Mouse (Mus musculus): ENCODE results near the gene Sycp2l.

Gene Sycp2l

GRCm38 (mm10) chr13:41113940-41114339 lies at the start of gene Sycp2l:
TSS of gene Sycp2l (plus strand) at chr13:41114307.
- no peak for DNase-seq (ENCODE audit: low spot score in 2 of 2)

DNA sequence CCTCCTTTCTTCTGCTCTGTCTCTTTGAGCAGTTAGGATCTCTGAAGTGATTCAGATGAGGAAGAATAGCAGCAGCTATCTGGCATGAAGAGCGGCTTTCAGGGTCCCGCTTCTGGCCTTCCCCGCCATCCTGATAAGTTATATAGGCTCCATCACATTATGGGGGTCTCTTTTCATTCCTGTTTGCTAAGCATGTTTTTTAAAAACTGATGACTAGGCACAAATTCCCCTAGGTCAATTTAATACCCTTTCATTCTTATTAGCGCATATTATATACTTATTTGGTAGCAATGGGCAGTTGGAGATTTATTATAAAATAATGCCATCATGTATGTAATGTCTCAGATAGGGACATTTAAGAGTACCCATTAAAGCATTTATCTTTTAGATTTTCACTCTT lies 46.5 kb upstream of the Sycp2l start:
- DNase-seq (ENCODE audit: low spot score in 2 of 2): no peak

DNA sequence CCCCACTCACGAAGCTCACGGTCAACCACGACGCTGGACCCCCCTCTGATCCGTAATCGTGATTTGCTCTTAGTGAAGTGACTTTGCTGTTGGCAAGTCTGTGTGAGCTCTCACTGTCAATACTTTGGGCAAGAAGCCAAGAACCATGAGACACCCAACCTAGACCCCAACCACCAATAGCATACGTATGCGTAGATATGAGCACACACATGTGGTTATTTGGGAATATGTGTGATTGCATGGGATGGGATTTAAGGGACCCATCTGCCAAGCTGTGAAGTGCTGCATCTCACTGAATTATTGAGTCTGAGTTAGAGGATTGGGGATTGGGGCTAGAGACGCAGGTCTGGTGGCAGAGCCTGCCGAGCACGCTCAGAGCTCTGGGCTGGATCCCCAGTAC lies 42.5 kb upstream of the Sycp2l start:
- DNase-seq (ENCODE audit: low spot score in 2 of 2): no peak

- no peak for DNase-seq (ENCODE audit: low spot score in 2 of 2)
These were observed 40.3 kb upstream of the Sycp2l start for GRCm38 (mm10) chr13:41073819-41074218.

- DNase-seq (ENCODE audit: low spot score in 2 of 2): no peak
These were observed 36.2 kb upstream of the Sycp2l start for GRCm38 (mm10) chr13:41077921-41078320.

DNA sequence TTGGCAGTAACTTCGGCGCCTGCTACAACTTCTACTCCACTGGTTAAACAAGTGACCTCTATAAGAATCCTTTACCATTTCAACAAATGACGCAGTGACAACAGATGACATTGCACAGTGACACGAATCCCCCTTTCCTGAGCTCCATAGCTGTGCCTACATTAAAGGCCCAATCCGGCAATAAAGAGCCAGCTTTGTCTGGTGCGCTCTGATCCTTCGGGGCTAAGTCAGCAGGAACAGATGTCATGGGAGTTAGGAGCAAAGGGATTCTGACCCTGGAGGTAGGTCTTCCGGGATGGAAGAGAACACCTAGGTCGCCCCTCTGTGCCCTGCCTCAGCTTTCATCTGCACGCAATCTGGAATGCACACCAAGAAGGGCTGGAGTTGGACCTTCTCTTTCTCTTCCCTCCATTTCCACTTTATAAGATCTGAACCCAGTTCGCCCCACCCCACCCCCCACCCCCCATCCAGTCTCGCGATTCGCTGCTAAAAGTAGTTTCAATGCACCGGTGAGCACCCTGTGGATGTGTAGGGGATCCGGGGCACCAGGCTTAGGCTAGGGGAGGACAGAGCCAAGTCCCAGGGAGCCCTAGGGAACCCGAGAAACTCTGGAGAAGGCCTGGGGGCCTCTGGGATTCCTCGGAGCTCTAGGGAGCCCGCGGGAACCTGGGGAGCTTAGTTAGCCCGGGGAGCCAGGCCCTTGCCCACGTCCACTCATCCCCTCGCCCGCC lies 35.3 kb upstream of the Sycp2l start:
- no peak for DNase-seq (ENCODE audit: low spot score in 2 of 2)

GRCm38 (mm10) chr13:41079421-41079780 lies 34.7 kb upstream of the Sycp2l start, which contains the start of gene Mak:
TSS of gene Mak (minus strand) at chr13:41079706.
- peak in 1 of 2 experiments; percentile 59 for DNase-seq (ENCODE audit: low spot score in 2 of 2)

GRCm38 (mm10) chr13:41079859-41080258 lies 34.2 kb upstream of the Sycp2l start:
- no peak for DNase-seq (ENCODE audit: low spot score in 2 of 2)

GRCm38 (mm10) chr13:41080700-41081099 lies 33.4 kb upstream of the Sycp2l start:
- DNase-seq (ENCODE audit: low spot score in 2 of 2): no peak

DNA sequence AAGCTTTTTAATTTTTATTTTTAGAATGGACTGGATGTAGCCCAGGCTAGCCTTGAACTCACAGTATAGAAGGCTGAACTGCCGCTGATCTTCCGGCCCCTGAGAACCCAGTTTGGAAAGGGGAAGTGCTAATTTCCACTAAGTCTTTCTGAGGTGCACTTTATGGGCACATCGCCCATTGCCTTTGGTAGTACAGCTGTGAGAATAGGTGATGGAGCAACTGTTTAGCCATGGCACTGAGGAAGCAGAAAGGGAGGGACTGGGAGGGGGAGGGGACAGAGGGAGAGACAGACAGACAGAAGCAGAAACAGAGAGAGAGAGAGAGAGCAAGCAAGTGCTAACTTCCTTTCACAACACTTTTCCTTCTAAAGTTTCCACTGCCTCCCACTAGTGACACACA lies 29.6 kb upstream of the Sycp2l start:
- DNase-seq (ENCODE audit: low spot score in 2 of 2): no peak

- DNase-seq (ENCODE audit: low spot score in 2 of 2): no peak
These were observed 29.0 kb upstream of the Sycp2l start for GRCm38 (mm10) chr13:41085140-41085539.

DNA sequence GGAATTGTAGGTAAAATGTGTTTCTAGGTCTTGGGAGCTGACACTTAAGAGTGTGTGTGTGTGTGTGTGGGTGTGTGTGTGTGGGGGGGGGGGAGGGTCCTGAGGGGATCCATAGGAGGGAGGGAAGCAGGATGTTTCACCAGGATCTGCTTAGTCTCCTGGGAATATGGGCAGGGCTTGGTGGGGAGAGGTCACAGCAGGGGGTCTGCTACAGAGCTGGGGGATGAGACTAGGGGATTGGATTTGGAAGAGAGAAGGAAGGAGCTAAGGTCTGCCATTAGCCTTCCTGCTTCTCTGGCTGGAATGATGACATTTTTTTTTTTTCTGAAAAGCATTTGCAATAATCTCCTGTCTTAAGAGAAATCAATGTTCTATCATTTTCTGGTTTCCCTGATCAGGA lies 25.4 kb upstream of the Sycp2l start:
- no peak for DNase-seq (ENCODE audit: low spot score in 2 of 2)

DNA sequence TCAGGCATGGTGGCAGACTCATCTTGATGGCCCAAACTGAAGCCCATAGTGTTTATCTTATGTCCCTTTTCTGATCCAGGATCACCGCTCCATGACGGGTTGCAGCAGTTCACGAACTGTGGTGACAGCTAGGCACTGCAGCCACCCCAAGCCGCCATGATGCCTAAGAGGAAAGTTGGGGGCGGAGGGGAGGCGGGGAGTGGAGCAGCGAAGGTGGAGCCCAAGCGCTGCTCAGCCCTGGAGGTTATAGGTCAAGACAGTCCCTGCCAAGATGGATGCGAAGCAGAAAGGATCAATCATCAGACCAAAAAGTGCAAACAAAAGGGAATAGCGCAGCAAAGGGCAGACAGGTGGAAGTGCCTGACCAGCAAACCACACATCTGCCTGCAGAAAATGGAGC lies 22.8 kb upstream of the Sycp2l start:
- DNase-seq (ENCODE audit: low spot score in 2 of 2): no peak

- DNase-seq (ENCODE audit: low spot score in 2 of 2): no peak
These were observed 19.9 kb upstream of the Sycp2l start for GRCm38 (mm10) chr13:41094160-41094559.

DNA sequence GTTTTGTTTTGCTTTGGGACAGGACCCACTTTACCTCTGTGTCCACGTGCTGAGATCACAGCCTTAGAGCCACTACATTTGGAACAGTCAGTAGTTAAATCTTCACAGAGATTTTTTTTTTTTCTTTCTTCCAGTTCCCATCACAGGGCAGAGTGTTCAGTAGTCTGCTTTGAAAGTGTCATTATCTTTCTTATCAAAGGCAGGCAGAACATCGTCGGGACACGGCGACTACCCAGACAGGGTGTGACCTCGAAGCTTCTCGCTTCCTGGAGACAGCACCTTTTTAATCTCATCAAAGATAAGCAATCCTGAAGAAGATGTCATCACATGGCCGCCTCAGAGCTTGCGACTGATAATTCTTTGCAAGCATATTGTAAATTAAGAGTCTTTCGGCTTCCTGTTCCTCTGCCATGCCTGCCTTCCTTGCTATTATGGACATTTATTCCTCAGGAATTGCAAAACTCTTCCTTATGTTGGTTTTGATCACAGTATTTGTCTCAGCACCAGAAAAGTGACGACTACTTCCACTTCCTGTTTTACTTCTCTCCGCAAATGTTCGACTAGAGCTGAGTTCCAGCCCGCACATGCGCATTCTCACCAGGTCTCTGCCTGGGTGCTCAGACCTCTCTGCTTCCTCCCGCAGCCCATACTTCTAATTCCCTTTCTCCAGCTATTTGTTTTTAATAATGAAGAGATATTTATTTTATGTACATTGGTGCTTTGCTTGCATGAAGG lies 16.6 kb upstream of the Sycp2l start:
- no peak for DNase-seq (ENCODE audit: low spot score in 2 of 2)

GRCm38 (mm10) chr13:41098325-41098724 lies 15.8 kb upstream of the Sycp2l start:
- no peak for DNase-seq (ENCODE audit: low spot score in 2 of 2)

DNA sequence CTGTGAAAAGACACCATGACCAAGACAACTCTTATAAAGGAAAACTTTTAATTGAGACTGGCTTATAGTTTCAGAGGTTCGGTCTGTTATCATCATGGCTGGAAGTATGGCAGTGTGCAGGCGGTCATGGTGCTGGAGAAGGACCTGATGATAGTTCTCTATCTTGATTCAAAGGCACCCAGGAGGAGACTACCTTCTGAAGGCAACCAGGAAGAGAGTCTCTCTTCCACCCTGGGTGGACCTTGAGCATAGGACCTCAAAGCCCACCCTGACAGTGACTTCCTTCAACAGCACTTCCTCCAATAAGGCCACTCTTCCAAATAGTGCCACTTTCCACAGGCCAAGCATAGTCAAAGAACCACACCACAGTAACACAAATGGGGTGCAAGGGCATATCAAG lies 14.1 kb upstream of the Sycp2l start:
- DNase-seq (ENCODE audit: low spot score in 2 of 2): no peak

- DNase-seq (ENCODE audit: low spot score in 2 of 2): no peak
These were observed 10.1 kb upstream of the Sycp2l start for GRCm38 (mm10) chr13:41103841-41104525.

- DNase-seq (ENCODE audit: low spot score in 2 of 2): no peak
These were observed 8.6 kb upstream of the Sycp2l start for GRCm38 (mm10) chr13:41105541-41105940.

GRCm38 (mm10) chr13:41110935-41111334 lies 3.2 kb upstream of the Sycp2l start, which contains the start of gene Gcm2:
TSS of gene Gcm2 (minus strand) at chr13:41111035.
- no peak for DNase-seq (ENCODE audit: low spot score in 2 of 2)

DNA sequence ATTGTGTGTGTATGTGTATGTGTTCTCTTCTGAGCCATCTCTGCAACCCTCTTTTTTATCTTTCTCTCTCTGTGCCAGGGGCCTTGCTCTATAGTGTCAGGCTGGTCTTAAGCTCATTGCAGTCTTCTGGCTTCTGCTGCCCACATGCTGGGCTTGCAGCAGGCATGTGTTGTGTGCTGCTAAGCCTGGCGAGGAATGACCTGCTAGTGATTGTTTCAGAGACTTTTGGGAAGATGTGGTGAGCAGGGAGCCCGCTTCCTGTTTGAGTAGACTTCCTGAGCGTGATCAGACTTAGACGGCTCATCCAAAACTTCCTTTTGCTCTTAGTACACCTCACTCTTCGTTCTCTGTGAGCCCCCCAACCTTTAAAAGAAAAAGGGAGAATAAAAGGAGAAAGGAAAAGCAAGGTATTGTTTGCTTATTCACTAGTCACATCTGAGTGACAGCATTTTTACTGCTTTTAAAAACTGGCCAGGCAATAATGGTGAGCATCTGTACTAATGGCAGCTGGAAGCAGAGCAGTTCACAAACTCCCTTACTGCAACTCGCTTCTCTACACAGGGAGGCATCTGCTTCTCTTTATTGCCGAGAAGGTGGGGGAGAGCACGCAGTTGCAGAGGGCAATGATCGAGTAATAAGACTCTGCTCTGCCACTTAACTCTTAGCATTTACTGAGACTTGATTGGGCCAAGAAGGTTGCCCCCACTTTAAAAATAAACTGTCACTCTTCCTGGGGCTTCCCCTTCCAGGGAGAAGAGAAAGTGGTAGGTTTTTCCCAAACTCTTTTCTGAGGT lies 5.2 kb downstream of the Sycp2l start:
- no peak for DNase-seq (ENCODE audit: low spot score in 2 of 2)

Measured in cerebellum, postnatal 4 days (tissue).